Mouse (Mus musculus): Measurements from ENCODE around the gene Slc22a14. TPM values are rescaled to one million over a fixed set of nuclear protein-coding genes. Genes with fewer than 3 reads are reported as not detected.

The Slc22a14 gene
- polyA plus RNA-seq, 1 experiment from 2014 or later, result not detected

- Histone ChIP-seq H3K9ac (ENCODE audit: low read depth, low read length) (no peak overlapping the region), H3K4me2 (no peak overlapping the region), H3K27ac (ENCODE audit: low read depth, low read length) (no peak overlapping the region), H3K36me3 (ENCODE audit: control insufficient read depth, insufficient read depth, low read length) (peaks cover 24% of the 10 kb centered on the region), H3K9me3 (replicated peaks; ENCODE audit: control insufficient read depth, low read length) (no peaks in the 10 kb centered on the region), H3K4me1 (ENCODE audit: control insufficient read depth, insufficient read depth, low read length) (no peaks in the 10 kb centered on the region), H3K27me3 (ENCODE audit: control insufficient read depth, insufficient read depth, low read length) (no peaks in the 10 kb centered on the region), H3K4me3 (ENCODE audit: low read depth, low read length) (no peak overlapping the region)
- ATAC-seq (replicated peaks; ENCODE audit: insufficient number of reproducible peaks, low FRiP score, low TSS enrichment), result no peak
- WGBS (ENCODE audit: insufficient replicate concordance), result 93% methylated on average over 1 of the region's 1 CpGs
These were observed 110.3 kb downstream of the Slc22a14 start for GRCm38 (mm10) chr9:119255096-119255495.

GRCm38 (mm10) chr9:119254187-119254586 is 111.2 kb downstream of the Slc22a14 start:
- Histone ChIP-seq H3K9ac (ENCODE audit: low read depth, low read length) (no peak overlapping the region), H3K4me1 (ENCODE audit: control insufficient read depth, insufficient read depth, low read length) (no peaks in the 10 kb centered on the region), H3K27ac (ENCODE audit: low read depth, low read length) (no peak overlapping the region), H3K27me3 (ENCODE audit: control insufficient read depth, insufficient read depth, low read length) (no peaks in the 10 kb centered on the region), H3K9me3 (replicated peaks; ENCODE audit: control insufficient read depth, low read length) (no peaks in the 10 kb centered on the region), H3K4me2 (no peak overlapping the region), H3K36me3 (ENCODE audit: control insufficient read depth, insufficient read depth, low read length) (peaks cover 27% of the 10 kb centered on the region), H3K4me3 (ENCODE audit: low read depth, low read length) (no peak overlapping the region)
- no peak for ATAC-seq (replicated peaks; ENCODE audit: insufficient number of reproducible peaks, low FRiP score, low TSS enrichment)
- WGBS (ENCODE audit: insufficient replicate concordance), result 82% methylated on average over 2 of the region's 2 CpGs

- no peaks in the 10 kb centered on the region for H3K27me3 ChIP-seq (ENCODE audit: control insufficient read depth, insufficient read depth, low read length)
- no peak overlapping the region for H3K4me3 ChIP-seq (ENCODE audit: low read depth, low read length)
- H3K27ac ChIP-seq (ENCODE audit: low read depth, low read length), result no peak overlapping the region
- H3K9ac ChIP-seq (ENCODE audit: low read depth, low read length), result no peak overlapping the region
- H3K9me3 ChIP-seq (replicated peaks; ENCODE audit: control insufficient read depth, low read length), result no peaks in the 10 kb centered on the region
- H3K4me1 ChIP-seq (ENCODE audit: control insufficient read depth, insufficient read depth, low read length), result no peaks in the 10 kb centered on the region
- H3K36me3 ChIP-seq (ENCODE audit: control insufficient read depth, insufficient read depth, low read length), result peaks cover 16% of the 10 kb centered on the region
- H3K4me2 ChIP-seq, result no peak overlapping the region
- 81% methylated on average over 5 of the region's 5 CpGs for WGBS (ENCODE audit: insufficient replicate concordance)
- ATAC-seq (replicated peaks; ENCODE audit: insufficient number of reproducible peaks, low FRiP score, low TSS enrichment), result no peak
These were observed 117.4 kb downstream of the Slc22a14 start for GRCm38 (mm10) chr9:119247996-119248395.

GRCm38 (mm10) chr9:119246826-119247225 is 118.5 kb downstream of the Slc22a14 start:
- Histone ChIP-seq H3K9ac (ENCODE audit: low read depth, low read length) (no peak overlapping the region), H3K4me2 (no peak overlapping the region), H3K9me3 (replicated peaks; ENCODE audit: control insufficient read depth, low read length) (no peaks in the 10 kb centered on the region), H3K36me3 (ENCODE audit: control insufficient read depth, insufficient read depth, low read length) (peaks cover 16% of the 10 kb centered on the region), H3K4me1 (ENCODE audit: control insufficient read depth, insufficient read depth, low read length) (no peaks in the 10 kb centered on the region), H3K27me3 (ENCODE audit: control insufficient read depth, insufficient read depth, low read length) (no peaks in the 10 kb centered on the region), H3K4me3 (ENCODE audit: low read depth, low read length) (no peak overlapping the region), H3K27ac (ENCODE audit: low read depth, low read length) (no peak overlapping the region)
- 85% methylated on average over 5 of the region's 5 CpGs for WGBS (ENCODE audit: insufficient replicate concordance)
- ATAC-seq (replicated peaks; ENCODE audit: insufficient number of reproducible peaks, low FRiP score, low TSS enrichment), result no peak

- H3K4me2 ChIP-seq, result no peak overlapping the region
- H3K27me3 ChIP-seq (ENCODE audit: control insufficient read depth, insufficient read depth, low read length), result no peaks in the 10 kb centered on the region
- H3K27ac ChIP-seq (ENCODE audit: low read depth, low read length), result no peak overlapping the region
- WGBS (ENCODE audit: insufficient replicate concordance), result 91% methylated on average over 3 of the region's 3 CpGs
- peaks cover 14% of the 10 kb centered on the region for H3K36me3 ChIP-seq (ENCODE audit: control insufficient read depth, insufficient read depth, low read length)
- H3K9me3 ChIP-seq (replicated peaks; ENCODE audit: control insufficient read depth, low read length), result no peaks in the 10 kb centered on the region
- no peaks in the 10 kb centered on the region for H3K4me1 ChIP-seq (ENCODE audit: control insufficient read depth, insufficient read depth, low read length)
- H3K9ac ChIP-seq (ENCODE audit: low read depth, low read length), result no peak overlapping the region
- no peak for ATAC-seq (replicated peaks; ENCODE audit: insufficient number of reproducible peaks, low FRiP score, low TSS enrichment)
- H3K4me3 ChIP-seq (ENCODE audit: low read depth, low read length), result no peak overlapping the region
These were observed 121.4 kb downstream of the Slc22a14 start for GRCm38 (mm10) chr9:119243981-119244380.

- no peak for ATAC-seq (replicated peaks; ENCODE audit: insufficient number of reproducible peaks, low FRiP score, low TSS enrichment)
- WGBS (ENCODE audit: insufficient replicate concordance), result 81% methylated on average over 11 of the region's 11 CpGs
- no peaks in the 10 kb centered on the region for H3K9me3 ChIP-seq (replicated peaks; ENCODE audit: control insufficient read depth, low read length)
- peaks cover 18% of the 10 kb centered on the region for H3K36me3 ChIP-seq (ENCODE audit: control insufficient read depth, insufficient read depth, low read length)
- no peak overlapping the region for H3K4me2 ChIP-seq
- H3K9ac ChIP-seq (ENCODE audit: low read depth, low read length), result no peak overlapping the region
- no peak overlapping the region for H3K4me3 ChIP-seq (ENCODE audit: low read depth, low read length)
- no peaks in the 10 kb centered on the region for H3K4me1 ChIP-seq (ENCODE audit: control insufficient read depth, insufficient read depth, low read length)
- H3K27me3 ChIP-seq (ENCODE audit: control insufficient read depth, insufficient read depth, low read length), result no peaks in the 10 kb centered on the region
- H3K27ac ChIP-seq (ENCODE audit: low read depth, low read length), result no peak overlapping the region
These were observed 124.0 kb downstream of the Slc22a14 start for GRCm38 (mm10) chr9:119241169-119241865.

GRCm38 (mm10) chr9:119240286-119240997 is 124.9 kb downstream of the Slc22a14 start:
- H3K36me3 ChIP-seq (ENCODE audit: control insufficient read depth, insufficient read depth, low read length), result peaks cover 18% of the 10 kb centered on the region
- no peak overlapping the region for H3K9ac ChIP-seq (ENCODE audit: low read depth, low read length)
- H3K4me1 ChIP-seq (ENCODE audit: control insufficient read depth, insufficient read depth, low read length), result no peaks in the 10 kb centered on the region
- H3K27me3 ChIP-seq (ENCODE audit: control insufficient read depth, insufficient read depth, low read length), result no peaks in the 10 kb centered on the region
- WGBS (ENCODE audit: insufficient replicate concordance), result 88% methylated on average over 10 of the region's 10 CpGs
- H3K4me2 ChIP-seq, result no peak overlapping the region
- no peak for ATAC-seq (replicated peaks; ENCODE audit: insufficient number of reproducible peaks, low FRiP score, low TSS enrichment)
- no peak overlapping the region for H3K4me3 ChIP-seq (ENCODE audit: low read depth, low read length)
- no peak overlapping the region for H3K27ac ChIP-seq (ENCODE audit: low read depth, low read length)
- H3K9me3 ChIP-seq (replicated peaks; ENCODE audit: control insufficient read depth, low read length), result no peaks in the 10 kb centered on the region

GRCm38 (mm10) chr9:119239274-119239673 is 126.1 kb downstream of the Slc22a14 start:
- Histone ChIP-seq H3K9me3 (replicated peaks; ENCODE audit: control insufficient read depth, low read length) (no peaks in the 10 kb centered on the region), H3K4me1 (ENCODE audit: control insufficient read depth, insufficient read depth, low read length) (no peaks in the 10 kb centered on the region), H3K27me3 (ENCODE audit: control insufficient read depth, insufficient read depth, low read length) (no peaks in the 10 kb centered on the region), H3K4me2 (no peak overlapping the region), H3K4me3 (ENCODE audit: low read depth, low read length) (no peak overlapping the region), H3K9ac (ENCODE audit: low read depth, low read length) (no peak overlapping the region), H3K27ac (ENCODE audit: low read depth, low read length) (no peak overlapping the region), H3K36me3 (ENCODE audit: control insufficient read depth, insufficient read depth, low read length) (peaks cover 18% of the 10 kb centered on the region)
- 88% methylated on average over 3 of the region's 3 CpGs for WGBS (ENCODE audit: insufficient replicate concordance)
- ATAC-seq (replicated peaks; ENCODE audit: insufficient number of reproducible peaks, low FRiP score, low TSS enrichment), result no peak

- Histone ChIP-seq H3K9ac (ENCODE audit: low read depth, low read length) (no peak overlapping the region), H3K9me3 (replicated peaks; ENCODE audit: control insufficient read depth, low read length) (no peaks in the 10 kb centered on the region), H3K36me3 (ENCODE audit: control insufficient read depth, insufficient read depth, low read length) (peaks cover 13% of the 10 kb centered on the region), H3K27me3 (ENCODE audit: control insufficient read depth, insufficient read depth, low read length) (no peaks in the 10 kb centered on the region), H3K27ac (ENCODE audit: low read depth, low read length) (no peak overlapping the region), H3K4me2 (no peak overlapping the region), H3K4me1 (ENCODE audit: control insufficient read depth, insufficient read depth, low read length) (no peaks in the 10 kb centered on the region), H3K4me3 (ENCODE audit: low read depth, low read length) (no peak overlapping the region)
- ATAC-seq (replicated peaks; ENCODE audit: insufficient number of reproducible peaks, low FRiP score, low TSS enrichment), result no peak
- WGBS (ENCODE audit: insufficient replicate concordance), result 83% methylated on average over 4 of the region's 4 CpGs
These were observed 126.6 kb downstream of the Slc22a14 start for GRCm38 (mm10) chr9:119238796-119239195.
